Mouse (Mus musculus): ENCODE results near the gene Cacna1d. TPM values are rescaled to one million over a fixed set of nuclear protein-coding genes. Genes with fewer than 3 reads are reported as not detected.

Cacna1d gene
- polyA plus RNA-seq, 1 experiment from 2014 or later: 1.9 TPM

- no peak for DNase-seq (ENCODE audit: low spot score)
These were observed 320.2 kb downstream of the Cacna1d start for GRCm38 (mm10) chr14:30171008-30171407.

GRCm38 (mm10) chr14:30169455-30169854 is 321.8 kb downstream of the Cacna1d start:
- no peak for DNase-seq (ENCODE audit: low spot score)

- DNase-seq (ENCODE audit: low spot score): no peak
These were observed 322.4 kb downstream of the Cacna1d start for GRCm38 (mm10) chr14:30168902-30169301.

DNA sequence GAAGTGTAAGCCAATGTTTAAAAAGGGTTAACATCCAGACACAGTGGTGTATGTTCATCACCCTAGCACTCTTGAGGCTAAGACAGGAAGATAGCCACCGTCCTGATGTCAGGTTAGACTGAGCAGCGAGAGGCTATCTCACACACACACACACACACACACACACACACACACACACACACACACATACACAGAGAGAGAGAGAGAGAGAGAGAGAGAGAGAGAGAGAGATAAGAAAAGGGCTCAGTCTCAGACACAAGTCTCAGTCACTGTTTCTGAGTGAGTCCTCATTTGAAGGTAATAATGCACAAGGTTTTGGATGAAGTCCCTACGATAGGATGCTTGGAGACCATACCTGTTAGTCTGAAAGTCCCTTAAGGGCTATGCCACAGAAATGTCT is 322.9 kb downstream of the Cacna1d start:
- DNase-seq (ENCODE audit: low spot score): no peak

GRCm38 (mm10) chr14:30167606-30168005 is 323.6 kb downstream of the Cacna1d start:
- no peak for DNase-seq (ENCODE audit: low spot score)

DNA sequence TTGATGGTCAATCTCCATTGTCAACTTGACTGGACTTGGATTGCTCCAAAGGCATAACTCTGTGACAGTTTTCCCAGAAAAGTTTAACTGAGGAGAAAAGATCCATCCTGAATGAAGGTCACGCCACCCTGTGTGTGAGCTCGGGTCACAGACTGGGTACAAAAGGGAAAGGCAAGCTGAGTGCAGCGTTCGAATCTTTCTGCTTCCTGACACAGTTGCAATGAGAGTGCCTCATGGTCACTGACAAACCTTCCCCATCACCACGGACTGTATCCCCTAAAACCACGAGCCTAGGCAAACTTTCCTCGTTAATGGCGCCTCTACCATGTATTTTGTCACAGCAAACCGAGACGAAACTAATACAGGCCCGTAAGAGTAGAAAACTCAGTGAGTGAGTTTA is 325.2 kb downstream of the Cacna1d start:
- no peak for DNase-seq (ENCODE audit: low spot score)

- DNase-seq (ENCODE audit: low spot score): no peak
These were observed 327.2 kb downstream of the Cacna1d start for GRCm38 (mm10) chr14:30163733-30164708.

GRCm38 (mm10) chr14:30147774-30148173 is 343.5 kb downstream of the Cacna1d start:
- no peak for DNase-seq (ENCODE audit: low spot score)

GRCm38 (mm10) chr14:30138379-30138964 is 352.8 kb downstream of the Cacna1d start:
- DNase-seq (ENCODE audit: low spot score): no peak

GRCm38 (mm10) chr14:30137961-30138360 is 353.3 kb downstream of the Cacna1d start:
- DNase-seq (ENCODE audit: low spot score): peak; percentile 76

- peak; percentile 94 for DNase-seq (ENCODE audit: low spot score)
These were observed 354.3 kb downstream of the Cacna1d start for GRCm38 (mm10) chr14:30136965-30137364.

GRCm38 (mm10) chr14:30135351-30135750 is 355.9 kb downstream of the Cacna1d start:
- no peak for DNase-seq (ENCODE audit: low spot score)

- DNase-seq (ENCODE audit: low spot score): peak; percentile 83
These were observed 357.6 kb downstream of the Cacna1d start for GRCm38 (mm10) chr14:30133684-30134083.

DNA sequence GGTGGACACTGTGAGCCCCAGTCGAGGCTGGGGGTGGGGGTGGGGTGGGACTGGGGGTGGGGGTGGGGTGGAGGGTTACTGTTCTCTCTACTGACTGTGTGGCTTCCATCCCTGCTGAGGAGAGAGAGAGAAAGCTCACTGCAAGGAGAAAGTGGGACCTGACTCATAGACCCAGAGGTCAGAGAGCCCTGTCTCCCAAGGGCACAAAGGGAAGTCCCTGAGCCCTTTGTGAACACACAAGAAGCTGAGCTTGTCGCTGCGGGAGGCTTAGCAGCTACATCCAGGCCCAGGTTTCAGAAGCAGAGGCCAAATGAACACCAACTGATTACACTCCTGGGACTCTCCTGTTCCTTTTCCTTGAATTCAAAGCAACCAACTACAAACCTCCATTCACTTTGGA is 360.0 kb downstream of the Cacna1d start:
- DNase-seq (ENCODE audit: low spot score): no peak

- no peak for DNase-seq (ENCODE audit: low spot score)
These were observed 361.2 kb downstream of the Cacna1d start for GRCm38 (mm10) chr14:30130092-30130491.

- peak; percentile 63 for DNase-seq (ENCODE audit: low spot score)
These were observed 361.9 kb downstream of the Cacna1d start for GRCm38 (mm10) chr14:30129378-30129777.

DNA sequence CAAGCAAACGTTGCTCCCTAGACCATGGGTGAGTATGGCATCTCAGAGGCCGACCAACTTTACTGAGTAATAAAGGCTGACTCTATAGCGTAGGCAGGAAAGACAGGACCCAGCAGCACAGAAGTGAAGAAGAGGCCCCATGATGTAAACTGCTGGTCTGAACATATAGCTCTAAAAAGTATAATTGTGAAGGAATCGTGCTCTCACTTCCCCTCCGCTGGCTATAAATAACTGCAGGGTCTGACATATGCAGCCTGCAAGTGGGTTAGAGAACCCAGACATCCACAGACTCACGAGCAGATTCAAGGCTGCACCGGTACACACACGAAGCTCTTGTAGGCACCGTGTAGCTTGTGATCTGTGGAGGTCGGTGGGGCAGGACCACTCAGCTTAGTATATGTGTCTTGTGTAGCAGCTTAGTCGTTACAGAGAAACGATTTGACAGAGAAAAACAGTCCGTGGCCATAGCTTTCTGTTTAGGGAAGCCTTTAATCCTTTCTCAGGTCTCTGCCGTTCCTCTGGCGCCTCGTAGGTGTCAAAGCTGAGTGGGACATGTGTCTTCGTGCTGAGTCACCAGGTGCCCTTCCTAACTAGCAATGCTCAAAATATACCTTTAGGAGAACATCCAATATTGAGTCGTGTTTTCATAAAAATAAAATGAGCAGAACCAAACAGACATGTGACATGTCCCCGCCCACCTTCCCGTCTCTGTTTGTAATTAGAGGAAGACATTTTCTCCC is 366.1 kb downstream of the Cacna1d start:
- peak; percentile 44 for DNase-seq (ENCODE audit: low spot score)

DNA sequence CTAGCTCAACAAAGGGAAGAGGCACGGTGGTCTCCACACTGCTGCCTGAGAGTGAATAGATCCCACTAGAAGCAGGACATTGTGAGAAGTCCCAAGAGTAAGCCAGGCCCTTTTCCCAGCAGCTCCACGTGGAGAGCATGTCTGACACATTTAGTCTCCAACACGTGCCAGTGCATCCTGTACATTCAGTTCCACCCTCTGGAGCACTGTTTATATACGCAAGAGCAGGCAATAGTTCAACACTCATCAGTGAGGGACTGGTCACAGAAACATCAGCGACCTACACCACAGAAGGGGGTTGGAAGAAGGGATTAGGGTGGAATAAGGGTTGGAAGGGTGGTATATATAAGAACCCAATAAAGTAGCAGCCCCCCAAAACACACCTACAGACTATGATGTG is 371.2 kb downstream of the Cacna1d start:
- no peak for DNase-seq (ENCODE audit: low spot score)

DNA sequence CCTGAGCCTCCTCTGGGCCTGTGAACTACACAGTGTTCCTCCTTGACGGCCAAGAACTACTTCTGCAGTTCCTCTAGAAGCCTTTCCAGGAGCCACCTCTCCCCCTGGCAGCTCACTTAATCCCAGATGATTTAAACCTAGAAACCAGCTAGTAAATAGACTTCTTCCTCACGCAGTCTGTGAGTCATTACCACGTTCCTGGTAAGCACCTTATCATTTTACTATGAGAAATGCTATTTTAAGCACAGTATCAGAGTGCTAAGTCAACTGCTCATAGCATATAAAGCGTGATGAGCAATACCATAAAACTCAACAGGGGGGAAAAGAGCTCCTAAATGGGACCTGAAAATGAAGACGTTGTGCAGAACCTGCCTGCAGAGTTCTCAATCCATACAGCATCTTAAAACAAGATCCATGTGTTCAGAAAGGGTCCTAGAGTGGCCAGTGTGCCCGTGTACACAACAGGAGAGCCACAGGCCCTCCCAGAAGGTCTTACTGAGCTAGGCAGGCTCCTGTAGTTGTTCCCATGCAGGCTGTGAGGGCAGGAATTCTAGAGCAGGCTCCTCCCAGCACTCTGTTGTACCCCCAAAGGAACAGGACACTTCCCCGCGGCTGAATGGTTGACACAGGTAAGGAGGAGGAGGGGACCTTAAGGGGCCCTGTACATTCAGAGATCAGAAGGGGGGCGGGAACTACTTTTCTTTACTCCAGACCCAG is 377.7 kb downstream of the Cacna1d start:
- no peak for DNase-seq (ENCODE audit: low spot score)

DNA sequence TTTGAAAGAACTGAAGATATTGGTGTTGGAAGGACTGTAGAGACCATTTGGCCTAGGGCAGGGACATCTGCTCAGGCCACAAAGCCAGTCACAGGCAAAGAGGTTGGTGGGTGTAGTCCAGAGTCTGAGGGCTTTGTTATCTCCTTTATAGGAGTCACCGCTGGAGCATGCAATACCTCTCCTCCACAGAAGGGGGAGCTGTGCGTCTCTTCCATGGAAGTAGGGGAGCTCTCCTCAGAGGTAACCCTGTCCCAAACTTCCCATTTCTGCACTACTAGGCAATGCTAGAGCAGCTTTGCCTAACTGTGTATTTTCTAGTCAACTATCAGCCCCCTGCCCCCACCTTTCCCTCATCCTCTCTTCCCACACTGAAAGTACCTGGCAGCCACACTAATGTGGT is 382.2 kb downstream of the Cacna1d start:
- peak; percentile 50 for DNase-seq (ENCODE audit: low spot score)

DNA sequence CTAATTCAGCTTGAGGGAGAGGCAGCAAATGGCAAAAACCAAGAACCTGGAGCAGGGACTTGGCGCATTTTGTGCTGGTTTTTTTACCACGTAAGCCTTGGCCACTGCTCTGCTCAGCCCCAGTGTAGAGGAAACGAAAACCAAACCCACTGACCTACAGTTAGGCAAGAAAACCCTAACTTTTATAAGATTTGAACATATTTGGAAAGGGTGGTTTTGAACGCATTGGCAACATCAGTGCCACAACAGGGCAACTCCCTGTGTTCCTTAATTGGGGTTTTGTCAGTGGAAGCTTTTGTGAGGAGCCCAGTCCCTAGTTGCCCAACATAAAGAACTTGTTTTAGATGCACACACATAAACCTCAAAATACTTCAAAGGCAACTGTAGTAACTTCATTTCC is 384.7 kb downstream of the Cacna1d start:
- no peak for DNase-seq (ENCODE audit: low spot score)

Data from thymus, postnatal 0 days (tissue).